9 mouse cellular contexts compared by ENCODE assay signal in the genomic region with DNA sequence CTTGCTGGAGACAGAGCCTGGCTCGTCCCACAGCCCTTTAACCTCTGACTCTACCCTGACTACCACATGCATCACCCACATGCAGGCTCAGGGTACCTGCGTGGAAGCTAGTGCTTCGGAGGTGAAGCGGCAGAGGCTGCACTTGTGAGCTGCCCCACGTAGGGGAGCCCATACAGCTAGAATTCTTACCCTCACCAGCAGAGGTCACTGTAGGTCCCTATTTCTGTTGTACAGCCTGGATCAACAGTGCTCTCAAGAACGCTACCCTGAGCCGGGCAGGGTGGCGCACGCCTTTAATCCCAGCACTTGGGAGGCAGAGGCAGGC. TPM values are rescaled to one million over a fixed set of nuclear protein-coding genes. Genes with fewer than 3 reads are reported as not detected.
DNase-seq lines count a peak whose midpoint lies in the region; ATAC-seq lines count a peak whose summit lies in the region.
"Had no signal": no experiment of that assay in that cellular context is flagged by ENCODE, and none has a peak within 500 bp of the region (broad histone marks: within the 10 kb centered on the region; RNA-seq: fewer than 3 reads in every experiment).

No protein-coding gene starts in this region.

- peaks cover 10% of the 10 kb centered on the region; the same call in 1 of the 2 replicates for H3K4me1 ChIP-seq in embryonic facial prominence, embryonic 10.5 days
- peaks cover 31% of the 10 kb centered on the region for H3K4me1 ChIP-seq in kidney, embryonic 15.5 days
- H3K4me1 ChIP-seq in forebrain, embryonic 11.5 days (replicated peaks; ENCODE audit: control insufficient read depth, insufficient read depth, low read length), result no peaks in the 10 kb centered on the region
- H3K4me1 ChIP-seq in midbrain, embryonic 15.5 days, result no peaks in the 10 kb centered on the region
- H3K4me1 ChIP-seq: midbrain, embryonic 12.5 days had no signal

- 73% methylated on average over 9 of the region's 9 CpGs for WGBS in embryonic facial prominence, embryonic 10.5 days
- 63% methylated on average over 9 of the region's 9 CpGs for WGBS in kidney, embryonic 15.5 days
- 69% methylated on average over 9 of the region's 9 CpGs for WGBS in forebrain, embryonic 11.5 days
- 72% methylated on average over 9 of the region's 9 CpGs for WGBS in midbrain, embryonic 15.5 days

- H3K9ac ChIP-seq in kidney, embryonic 15.5 days, result no peak overlapping the region
- no peak overlapping the region for H3K9ac ChIP-seq in forebrain, embryonic 11.5 days (ENCODE audit: low read length)
- no peak overlapping the region for H3K9ac ChIP-seq in midbrain, embryonic 15.5 days
- H3K9ac ChIP-seq: midbrain, embryonic 12.5 days had no signal

- peak; percentile 34 for DNase-seq in layer of hippocampus, adult 9-11 months
- DNase-seq in layer of hippocampus, postnatal 14 days (ENCODE audit: low spot score in 2 of 2), result no peak
- DNase-seq in MEL-GATA-1-ER (ENCODE audit: extremely low read depth, low read depth), result peak; percentile 65
- peak; percentile 42 for DNase-seq in embryonic facial prominence, embryonic 10.5 days (ENCODE audit: low spot score)
- DNase-seq in forebrain, embryonic 11.5 days (ENCODE audit: low spot score), result no peak

- H3K36me3 ChIP-seq in embryonic facial prominence, embryonic 10.5 days (replicated peaks), result peaks cover 21% of the 10 kb centered on the region
- H3K36me3 ChIP-seq in kidney, embryonic 15.5 days, result peaks cover 53% of the 10 kb centered on the region
- H3K36me3 ChIP-seq in forebrain, embryonic 11.5 days (ENCODE audit: control insufficient read depth, insufficient read depth, low read length), result no peaks in the 10 kb centered on the region
- no peaks in the 10 kb centered on the region for H3K36me3 ChIP-seq in midbrain, embryonic 15.5 days (replicated peaks)
- H3K36me3 ChIP-seq: midbrain, embryonic 12.5 days had no signal

- H3K4me2 ChIP-seq in kidney, embryonic 15.5 days, result no peak overlapping the region
- H3K4me2 ChIP-seq in forebrain, embryonic 11.5 days (ENCODE audit: low read depth, low read length, severe bottlenecking), result no peak overlapping the region
- H3K4me2 ChIP-seq in midbrain, embryonic 15.5 days, result no peak overlapping the region
- H3K4me2 ChIP-seq: midbrain, embryonic 12.5 days had no signal

- H3K27me3 ChIP-seq in embryonic facial prominence, embryonic 10.5 days (replicated peaks; ENCODE audit: low read depth, poor library complexity, severe bottlenecking), result no peaks in the 10 kb centered on the region
- no peaks in the 10 kb centered on the region for H3K27me3 ChIP-seq in kidney, embryonic 15.5 days
- no peaks in the 10 kb centered on the region for H3K27me3 ChIP-seq in forebrain, embryonic 11.5 days (ENCODE audit: control insufficient read depth, insufficient read depth, low read length)
- H3K27me3 ChIP-seq in midbrain, embryonic 15.5 days (replicated peaks), result no peaks in the 10 kb centered on the region

- H3K27ac ChIP-seq in embryonic facial prominence, embryonic 10.5 days (replicated peaks), result no peak overlapping the region
- H3K27ac ChIP-seq in kidney, embryonic 15.5 days, result peak overlapping the region; percentile 13; the same call in 1 of the 2 replicates
- H3K27ac ChIP-seq in forebrain, embryonic 11.5 days (ENCODE audit: low read depth, low read length), result no peak overlapping the region
- no peak overlapping the region for H3K27ac ChIP-seq in midbrain, embryonic 15.5 days
- H3K27ac ChIP-seq: midbrain, embryonic 12.5 days had no signal

- H3K4me3 ChIP-seq in embryonic facial prominence, embryonic 10.5 days, result no peak overlapping the region
- H3K4me3 ChIP-seq in kidney, embryonic 15.5 days (replicated peaks), result no peak overlapping the region
- H3K4me3 ChIP-seq in forebrain, embryonic 11.5 days (ENCODE audit: low read depth, low read length), result no peak overlapping the region
- no peak overlapping the region for H3K4me3 ChIP-seq in midbrain, embryonic 15.5 days
- H3K4me3 ChIP-seq: midbrain, embryonic 12.5 days had no signal

- 0 out of 2 replicates have a peak, but pooled peaks have one; percentile 1 for ATAC-seq in kidney, embryonic 15.5 days (replicated peaks; ENCODE audit: low FRiP score)
- peak; percentile 80 for ATAC-seq in megakaryocyte, adult 5-6 weeks (ENCODE audit: poor library complexity, severe bottlenecking)
- no peak for ATAC-seq in forebrain, embryonic 11.5 days (replicated peaks; ENCODE audit: low FRiP score)
- ATAC-seq in midbrain, embryonic 15.5 days (replicated peaks), result no peak

- no peaks in the 10 kb centered on the region for H3K9me3 ChIP-seq in embryonic facial prominence, embryonic 10.5 days
- H3K9me3 ChIP-seq in kidney, embryonic 15.5 days (replicated peaks), result no peaks in the 10 kb centered on the region
- H3K9me3 ChIP-seq in forebrain, embryonic 11.5 days (ENCODE audit: control insufficient read depth, low read length), result no peaks in the 10 kb centered on the region
- H3K9me3 ChIP-seq in midbrain, embryonic 15.5 days, result no peaks in the 10 kb centered on the region
- H3K9me3 ChIP-seq: midbrain, embryonic 12.5 days had no signal

RNA-seq across cellular contexts. Expression of a gene that starts 7.5 kb away (rescaled TPM):
- not detected for total RNA-seq in layer of hippocampus, postnatal 14 days (2021)
- not detected in 2 replicates for polyA plus RNA-seq in embryonic facial prominence, embryonic 10.5 days (2016; fragmentation: Nextera tagmentation; extraction: Ambion mirVana)
- not detected in 2 replicates for polyA plus RNA-seq in kidney, embryonic 15.5 days (2015; fragmentation: Nextera tagmentation; extraction: Ambion mirVana)
- 0.36 TPM in 1 of 2 replicates, not detected in the other for total RNA-seq in megakaryocyte, adult 5-6 weeks (2015)
- not detected in 2 replicates for total RNA-seq in megakaryocyte, adult 5-6 weeks (2017)
- polyA plus RNA-seq in forebrain, embryonic 11.5 days (2014; fragmentation: Nextera tagmentation; extraction: Ambion mirVana), result not detected in 2 replicates
- not detected in 2 replicates for polyA plus RNA-seq in midbrain, embryonic 15.5 days (2015; fragmentation: Nextera tagmentation; extraction: Ambion mirVana)
- polyA plus RNA-seq: midbrain, embryonic 12.5 days had no signal

RNA-seq across cellular contexts. Expression of a gene that starts 10.2 kb away (rescaled TPM):
- total RNA-seq in layer of hippocampus, postnatal 14 days (2021), result 1 to 10 TPM; 1.2 to 1.9 TPM
- polyA plus RNA-seq in embryonic facial prominence, embryonic 10.5 days (2016; fragmentation: Nextera tagmentation; extraction: Ambion mirVana), result 12.4 and 12.9 TPM in 2 replicates
- 41.7 and 47.7 TPM in 2 replicates for polyA plus RNA-seq in kidney, embryonic 15.5 days (2015; fragmentation: Nextera tagmentation; extraction: Ambion mirVana)
- 37.0 and 41.9 TPM in 2 replicates for total RNA-seq in megakaryocyte, adult 5-6 weeks (2015)
- 38.1 and 43.6 TPM in 2 replicates for total RNA-seq in megakaryocyte, adult 5-6 weeks (2017)
- 6.0 and 8.9 TPM in 2 replicates for polyA plus RNA-seq in forebrain, embryonic 11.5 days (2014; fragmentation: Nextera tagmentation; extraction: Ambion mirVana)
- 4.6 and 6.7 TPM in 2 replicates for polyA plus RNA-seq in midbrain, embryonic 15.5 days (2015; fragmentation: Nextera tagmentation; extraction: Ambion mirVana)

RNA-seq across cellular contexts. Expression of a gene that starts 14.2 kb away (rescaled TPM):
- 10 to 100 TPM; 80.2 to 84.1 TPM for total RNA-seq in layer of hippocampus, postnatal 14 days (2021)
- polyA plus RNA-seq in embryonic facial prominence, embryonic 10.5 days (2016; fragmentation: Nextera tagmentation; extraction: Ambion mirVana), result 93.2 and 96.6 TPM in 2 replicates
- polyA plus RNA-seq in kidney, embryonic 15.5 days (2015; fragmentation: Nextera tagmentation; extraction: Ambion mirVana), result 218 and 219 TPM in 2 replicates
- 1.6 and 3.1 TPM in 2 replicates for total RNA-seq in megakaryocyte, adult 5-6 weeks (2015)
- 3.7 and 3.9 TPM in 2 replicates for total RNA-seq in megakaryocyte, adult 5-6 weeks (2017)
- polyA plus RNA-seq in forebrain, embryonic 11.5 days (2014; fragmentation: Nextera tagmentation; extraction: Ambion mirVana), result 58.4 and 63.7 TPM in 2 replicates
- 71.8 and 75.7 TPM in 2 replicates for polyA plus RNA-seq in midbrain, embryonic 15.5 days (2015; fragmentation: Nextera tagmentation; extraction: Ambion mirVana)

RNA-seq across cellular contexts. Expression of a gene that starts 34.3 kb away (rescaled TPM):
- 10 to 100 TPM; 73.3 to 76.4 TPM for total RNA-seq in layer of hippocampus, postnatal 14 days (2021)
- 39.9 and 43.8 TPM in 2 replicates for polyA plus RNA-seq in embryonic facial prominence, embryonic 10.5 days (2016; fragmentation: Nextera tagmentation; extraction: Ambion mirVana)
- 32.9 and 33.1 TPM in 2 replicates for polyA plus RNA-seq in kidney, embryonic 15.5 days (2015; fragmentation: Nextera tagmentation; extraction: Ambion mirVana)
- total RNA-seq in megakaryocyte, adult 5-6 weeks (2015), result 0.33 TPM in 1 of 2 replicates, not detected in the other
- total RNA-seq in megakaryocyte, adult 5-6 weeks (2017), result 0.11 and 0.33 TPM in 2 replicates
- 49.8 and 63.8 TPM in 2 replicates for polyA plus RNA-seq in forebrain, embryonic 11.5 days (2014; fragmentation: Nextera tagmentation; extraction: Ambion mirVana)
- polyA plus RNA-seq in midbrain, embryonic 15.5 days (2015; fragmentation: Nextera tagmentation; extraction: Ambion mirVana), result 164 and 168 TPM in 2 replicates

Comparison
In these comparisons a context has a peak if more than half of its experiments do, and no peak if none do; other contexts are left out.
1. DNase-seq: peak in layer of hippocampus, adult 9-11 months (single experiment), MEL-GATA-1-ER (single experiment) and embryonic facial prominence, embryonic 10.5 days (single experiment); none in layer of hippocampus, postnatal 14 days (0 of 2) and forebrain, embryonic 11.5 days (single experiment).
2. ATAC-seq: peak in kidney, embryonic 15.5 days (single experiment) and megakaryocyte, adult 5-6 weeks (single experiment); none in forebrain, embryonic 11.5 days (single experiment) and midbrain, embryonic 15.5 days (single experiment).